Mouse (Mus musculus): ENCODE data around the gene Elof1.
"Not testable (repeated sequence)": the region's sequence is repeated elsewhere in the genome, so short reads cannot be mapped to it uniquely, and the experiment has no call there.

Elof1 gene

GRCm38 (mm10) chr9:22117754-22118456 is 933 bp upstream of the Elof1 start:
- in situ Hi-C loops (cut with MboI; ENCODE audit: low pct_unique_long_range_greater_than_20kb in 1 of 2, low sequenced_read_pairs in 2 of 2, unreplicated experiment in 1 of 2) = no loop called here

GRCm38 (mm10) chr9:22116086-22116485 is 886 bp downstream of the Elof1 start:
- in situ Hi-C loops (cut with MboI; ENCODE audit: low pct_unique_long_range_greater_than_20kb in 1 of 2, low sequenced_read_pairs in 2 of 2, unreplicated experiment in 1 of 2) = no loop called here

DNA sequence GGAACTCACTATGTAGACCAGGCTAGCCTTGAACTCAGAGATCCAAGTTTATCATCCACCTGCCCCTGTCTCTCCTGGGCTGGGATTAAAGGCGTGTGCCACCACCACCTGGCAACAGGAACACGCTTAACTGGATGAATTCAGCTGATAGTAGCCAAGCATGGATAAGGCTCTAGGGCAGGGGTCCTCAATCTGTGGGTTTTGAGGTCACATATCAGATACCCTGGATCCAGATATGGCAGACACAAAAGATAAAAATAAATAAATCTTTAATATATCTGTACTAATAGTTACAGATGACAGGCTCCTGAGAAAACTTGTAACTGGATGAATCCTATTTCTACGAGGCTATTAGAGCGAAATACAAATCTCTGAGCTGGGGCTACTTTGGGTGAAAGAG is 1.3 kb downstream of the Elof1 start:
- in situ Hi-C loops (cut with MboI; ENCODE audit: low pct_unique_long_range_greater_than_20kb in 1 of 2, low sequenced_read_pairs in 2 of 2, unreplicated experiment in 1 of 2) = no loop called here

DNA sequence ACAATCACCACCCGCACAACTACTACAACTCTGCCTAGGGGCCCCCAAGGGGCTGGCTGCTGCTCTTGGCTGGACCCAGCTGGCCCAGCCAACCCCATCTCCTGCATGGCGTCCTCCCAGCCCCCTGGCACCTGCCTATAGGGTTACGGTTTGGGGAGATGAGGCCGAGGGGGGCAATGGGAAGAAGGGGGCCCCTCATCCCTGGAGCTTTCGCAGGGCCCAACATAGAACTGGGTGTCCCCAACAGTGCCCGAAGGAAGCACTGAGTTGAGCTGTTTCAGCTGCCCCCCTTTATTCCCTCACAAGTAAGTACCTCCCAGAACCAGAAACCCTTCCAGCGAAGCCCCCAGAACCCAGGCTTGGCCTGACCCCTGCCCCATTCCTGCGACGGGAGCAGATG is 8.8 kb downstream of the Elof1 start:
- in situ Hi-C loops (cut with MboI; ENCODE audit: low pct_unique_long_range_greater_than_20kb in 1 of 2, low sequenced_read_pairs in 2 of 2, unreplicated experiment in 1 of 2) = no loop called here

DNA sequence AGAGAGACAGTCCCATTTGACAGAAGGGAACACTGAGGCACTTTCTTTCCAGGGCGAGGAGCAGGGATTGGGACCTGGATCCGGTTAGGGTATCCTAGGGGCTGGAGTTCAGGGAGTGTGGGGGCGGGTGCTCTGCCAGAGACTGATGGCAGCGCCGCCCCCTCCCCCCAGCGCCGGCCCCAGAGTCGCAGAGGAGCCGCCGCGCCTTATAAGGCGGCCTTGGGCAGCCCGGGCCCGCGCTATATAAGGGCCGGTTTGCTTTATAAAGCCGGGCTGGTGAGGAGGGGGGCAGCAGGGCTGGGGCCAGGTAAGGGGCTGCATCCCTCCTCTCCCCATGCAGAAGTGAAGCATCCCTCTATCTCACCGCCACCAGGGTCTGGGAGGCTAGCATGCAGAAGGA is 17.1 kb downstream of the Elof1 start:
- in situ Hi-C loops (cut with MboI; ENCODE audit: low pct_unique_long_range_greater_than_20kb in 1 of 2, low sequenced_read_pairs in 2 of 2, unreplicated experiment in 1 of 2) = no loop called here

DNA sequence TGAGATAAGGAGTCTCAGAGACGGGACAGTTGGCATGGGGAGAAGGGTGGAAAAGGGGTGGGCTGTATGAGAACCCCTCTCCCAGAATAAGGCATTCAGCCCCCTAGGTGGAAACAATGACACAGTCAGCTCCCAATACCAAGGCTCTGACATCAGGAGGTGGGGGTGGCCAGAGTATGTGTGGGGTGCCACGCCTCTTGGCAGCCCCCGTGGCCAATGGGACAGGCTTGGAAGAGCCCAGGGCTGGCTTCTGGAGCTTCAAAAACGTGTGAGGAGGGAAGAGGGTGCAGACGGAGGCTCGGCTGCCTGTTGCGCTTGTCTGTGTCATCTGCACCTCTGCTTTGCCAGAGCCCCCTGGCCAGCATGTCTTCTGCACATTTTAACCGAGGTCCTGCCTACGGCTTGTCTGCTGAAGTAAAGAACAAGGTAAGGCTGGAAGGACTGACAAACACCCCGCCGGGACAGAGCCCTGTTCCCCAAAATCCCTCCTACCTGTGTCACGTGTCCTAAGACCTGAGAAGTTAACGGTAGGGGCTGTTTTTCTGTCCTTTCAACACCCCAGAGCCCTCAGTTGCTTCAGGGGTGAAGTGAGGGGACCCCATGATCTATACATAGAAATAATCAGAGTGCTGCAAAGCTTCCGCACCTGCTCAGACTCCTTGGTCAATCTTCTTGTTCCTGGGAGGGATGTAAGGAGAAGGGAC is 17.8 kb downstream of the Elof1 start, which contains the start of gene Cnn1:
Cnn1 (plus strand) TSS at position 224 of the 704 bp plus-strand sequence.
- in situ Hi-C loops (cut with MboI; ENCODE audit: low pct_unique_long_range_greater_than_20kb in 1 of 2, low sequenced_read_pairs in 2 of 2, unreplicated experiment in 1 of 2) = no loop called here

DNA sequence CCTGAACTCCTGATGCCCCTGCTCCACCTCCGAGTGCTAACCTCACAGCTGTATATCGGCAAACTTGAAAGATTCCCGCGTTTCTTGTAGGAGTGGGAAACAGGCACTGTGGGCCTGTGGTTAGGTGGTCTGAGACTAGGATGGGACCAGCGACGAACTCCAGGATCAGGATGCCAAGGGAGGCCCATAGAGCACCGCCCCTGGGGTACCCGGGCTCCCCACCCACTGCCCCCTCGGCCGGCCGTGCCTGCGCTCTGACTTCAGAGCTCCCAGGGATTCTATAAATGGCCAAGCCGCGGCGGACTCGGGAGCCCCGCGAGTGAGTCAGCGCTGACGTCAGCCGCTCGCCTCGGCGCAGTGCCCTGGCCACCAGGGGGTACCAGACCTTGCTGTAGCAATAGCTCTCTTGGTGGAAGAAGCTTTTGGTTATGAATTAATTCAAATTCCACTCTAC is 21.1 kb downstream of the Elof1 start:
- in situ Hi-C loops (cut with MboI; ENCODE audit: low pct_unique_long_range_greater_than_20kb in 1 of 2, low sequenced_read_pairs in 2 of 2, unreplicated experiment in 1 of 2) = no loop called here

DNA sequence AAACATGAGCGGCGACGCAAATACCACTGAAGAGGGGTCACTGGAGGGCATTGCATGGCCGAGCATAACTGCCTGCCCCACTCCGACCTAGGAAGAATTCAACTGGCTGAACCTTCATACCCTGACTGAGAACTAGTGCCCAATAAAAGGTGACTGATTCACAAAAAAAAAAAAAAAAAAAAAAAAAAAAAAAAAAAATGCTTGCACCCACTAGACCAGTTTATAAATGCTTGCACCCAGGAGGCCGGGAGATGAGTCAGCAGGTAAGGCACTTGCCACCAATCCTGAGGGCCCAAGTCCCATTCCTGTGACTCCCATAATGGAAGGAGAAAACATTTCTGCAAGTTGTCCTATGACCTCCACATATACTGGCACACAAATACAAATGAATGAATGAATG is 24.2 kb downstream of the Elof1 start:
- in situ Hi-C loops (cut with MboI; ENCODE audit: low pct_unique_long_range_greater_than_20kb in 1 of 2, low sequenced_read_pairs in 2 of 2, unreplicated experiment in 1 of 2) = no loop called here

- in situ Hi-C loops (cut with MboI; ENCODE audit: low pct_unique_long_range_greater_than_20kb in 1 of 2, low sequenced_read_pairs in 2 of 2, unreplicated experiment in 1 of 2) = no loop called here
These were observed 27.0 kb downstream of the Elof1 start for GRCm38 (mm10) chr9:22089986-22090385.

GRCm38 (mm10) chr9:22089281-22089680 is 27.7 kb downstream of the Elof1 start:
- in situ Hi-C loops (cut with MboI; ENCODE audit: low pct_unique_long_range_greater_than_20kb in 1 of 2, low sequenced_read_pairs in 2 of 2, unreplicated experiment in 1 of 2) = no loop called here

- in situ Hi-C loops (cut with MboI; ENCODE audit: low pct_unique_long_range_greater_than_20kb in 1 of 2, low sequenced_read_pairs in 2 of 2, unreplicated experiment in 1 of 2) = no loop called here
These were observed 29.8 kb downstream of the Elof1 start for GRCm38 (mm10) chr9:22087034-22087618.

GRCm38 (mm10) chr9:22086012-22086411 is 31.0 kb downstream of the Elof1 start:
- in situ Hi-C loops (cut with MboI; ENCODE audit: low pct_unique_long_range_greater_than_20kb in 1 of 2, low sequenced_read_pairs in 2 of 2, unreplicated experiment in 1 of 2) = no loop called here

- in situ Hi-C loops (cut with MboI; ENCODE audit: low pct_unique_long_range_greater_than_20kb in 1 of 2, low sequenced_read_pairs in 2 of 2, unreplicated experiment in 1 of 2) = no loop called here
These were observed 31.7 kb downstream of the Elof1 start, which contains the start of gene Ecsit for GRCm38 (mm10) chr9:22085022-22085834. Gene Ecsit, minus strand, starts transcription at chr9:22085438.

- in situ Hi-C loops (cut with MboI; ENCODE audit: low pct_unique_long_range_greater_than_20kb in 1 of 2, low sequenced_read_pairs in 2 of 2, unreplicated experiment in 1 of 2) = no loop called here
These were observed 32.3 kb downstream of the Elof1 start for GRCm38 (mm10) chr9:22084667-22085021.

DNA sequence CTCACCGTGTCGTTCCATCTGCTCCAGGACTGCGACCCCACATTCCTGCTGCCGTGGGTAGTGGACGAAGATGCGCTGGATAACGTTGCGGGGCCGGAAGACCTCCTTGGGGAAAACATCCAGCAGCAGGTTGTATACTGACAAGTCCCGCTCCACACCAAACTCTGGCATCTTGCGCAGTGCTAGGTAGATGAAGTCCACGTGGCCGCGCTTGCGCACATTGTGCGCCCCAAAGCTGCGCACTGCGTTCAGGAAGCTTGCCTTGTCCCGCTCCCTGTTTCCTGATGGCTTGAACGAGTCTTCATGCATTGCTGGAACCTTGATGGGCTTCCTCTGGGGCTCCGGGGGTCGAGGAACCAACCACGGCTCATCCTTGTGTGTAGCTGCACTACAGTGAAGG is 40.7 kb downstream of the Elof1 start:
- in situ Hi-C loops (cut with MboI; ENCODE audit: low pct_unique_long_range_greater_than_20kb in 1 of 2, low sequenced_read_pairs in 2 of 2, unreplicated experiment in 1 of 2) = no loop called here

DNA sequence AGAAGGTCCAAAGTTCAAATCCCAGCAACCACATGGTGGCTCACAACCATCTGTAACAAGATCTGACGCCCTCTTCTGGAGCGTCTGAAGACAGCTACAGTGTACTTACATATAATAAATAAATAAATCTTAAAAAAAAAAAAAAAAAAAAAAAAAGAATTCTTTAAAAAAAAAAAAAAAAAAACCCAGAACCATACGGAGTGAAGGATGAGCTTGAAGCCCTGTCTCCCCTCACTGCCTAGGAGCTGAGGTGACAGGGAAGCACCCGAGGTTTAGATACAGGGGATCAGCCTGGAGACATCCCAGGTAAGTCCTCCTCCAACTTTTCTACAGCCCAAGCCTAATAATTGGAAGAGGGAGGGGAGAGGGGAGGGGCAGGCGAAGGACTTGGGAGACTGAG is 41.2 kb downstream of the Elof1 start:
- in situ Hi-C loops (cut with MboI; ENCODE audit: low pct_unique_long_range_greater_than_20kb in 1 of 2, low sequenced_read_pairs in 2 of 2, unreplicated experiment in 1 of 2) = not testable (repeated sequence)

GRCm38 (mm10) chr9:22072276-22072675 is 44.7 kb downstream of the Elof1 start:
- in situ Hi-C loops (cut with MboI; ENCODE audit: low pct_unique_long_range_greater_than_20kb in 1 of 2, low sequenced_read_pairs in 2 of 2, unreplicated experiment in 1 of 2) = no loop called here

DNA sequence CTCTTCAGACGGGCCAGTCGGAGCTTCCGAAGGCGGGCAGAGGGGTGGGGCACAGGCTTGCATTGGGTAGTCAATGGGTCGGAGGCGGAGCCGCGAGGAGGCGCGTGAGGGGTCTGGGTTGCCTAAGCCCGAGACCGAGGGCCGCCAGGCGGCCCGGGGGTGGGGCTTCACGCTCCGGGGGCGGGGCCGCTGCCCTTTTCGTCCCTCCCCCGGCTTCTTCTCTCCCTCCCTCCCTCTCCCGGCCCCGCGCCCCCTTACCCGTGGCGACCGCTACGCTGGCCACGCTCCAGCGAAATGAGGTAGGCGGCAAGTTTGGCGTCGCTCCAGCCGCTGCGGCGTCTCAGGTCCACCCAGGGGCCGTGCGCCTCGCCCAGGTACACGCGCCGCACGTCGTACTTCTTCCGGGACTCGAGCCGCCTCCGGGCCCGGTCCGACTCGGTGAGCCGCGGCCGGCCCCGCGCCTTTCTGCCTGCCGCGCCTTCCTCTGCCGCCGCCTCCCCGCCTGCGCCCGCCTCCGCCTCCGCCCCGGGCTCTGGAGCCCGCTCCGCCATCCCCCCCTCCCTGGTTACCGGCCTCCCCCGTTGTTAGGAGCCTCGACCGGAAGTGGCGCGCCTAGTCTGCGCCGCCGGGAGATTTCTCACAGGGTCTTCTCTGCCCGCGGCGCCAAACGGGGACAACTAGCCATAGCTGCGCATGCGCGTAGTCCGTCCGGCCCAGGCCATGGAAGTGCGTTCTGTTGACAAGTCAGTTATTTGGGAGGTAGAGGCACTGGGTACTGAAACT is 46.0 kb downstream of the Elof1 start, which contains the start of the genes Gm49318 and Zfp653:
Gm49318 (minus strand) TSS at position 469 of the 783 bp plus-strand sequence.
Zfp653 (minus strand) TSS at position 586 of the 783 bp plus-strand sequence.
- in situ Hi-C loops (cut with MboI; ENCODE audit: low pct_unique_long_range_greater_than_20kb in 1 of 2, low sequenced_read_pairs in 2 of 2, unreplicated experiment in 1 of 2) = no loop called here
